Mouse (Mus musculus): Measurements from ENCODE around the gene 2510009E07Rik. TPM values are rescaled to one million over a fixed set of nuclear protein-coding genes. Genes with fewer than 3 reads are reported as not detected.
"Not testable (repeated sequence)": the region's sequence is repeated elsewhere in the genome, so short reads cannot be mapped to it uniquely, and the experiment has no call there.

The 2510009E07Rik gene
- polyA plus RNA-seq, 1 experiment from 2014 or later, result 14.5 TPM

DNA sequence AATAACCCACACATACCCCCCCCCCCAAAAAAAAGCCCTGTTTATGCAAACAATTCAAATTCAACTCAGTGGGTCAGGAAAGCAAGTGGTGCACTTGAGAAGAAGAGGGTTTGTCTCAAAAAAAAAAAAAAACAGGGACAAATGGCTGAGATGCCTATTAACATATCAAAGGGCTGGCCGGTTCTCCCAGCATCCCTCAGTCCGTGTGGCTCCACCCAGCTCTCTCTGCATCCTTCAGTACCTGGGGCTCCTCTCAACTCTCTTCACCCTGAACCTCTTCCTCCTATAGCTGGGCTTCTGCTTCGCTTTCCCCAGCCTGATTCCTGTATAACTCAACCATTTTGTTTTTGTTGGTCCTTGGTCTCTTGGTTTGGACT, 7.8 kb upstream of the 2510009E07Rik start:
- H3K4me1 ChIP-seq, result 0 out of 2 replicates have a peak, but pooled peaks cover 4% of the 10 kb centered on the region
- H3K27ac ChIP-seq, result no peak overlapping the region
- no peak for DNase-seq (ENCODE audit: low spot score)
- no peaks in the 10 kb centered on the region for H3K36me3 ChIP-seq
- no peak overlapping the region for H3K4me3 ChIP-seq
- no peaks in the 10 kb centered on the region for H3K27me3 ChIP-seq (ENCODE audit: insufficient read depth, poor library complexity, severe bottlenecking)
- WGBS, result 18% methylated on average over 3 of the region's 3 CpGs
- H3K9me3 ChIP-seq, result 0 out of 2 replicates have a peak, but pooled peaks cover 6% of the 10 kb centered on the region

- H3K4me3 ChIP-seq, result no peak overlapping the region
- H3K4me1 ChIP-seq, result 0 out of 2 replicates have a peak, but pooled peaks cover 4% of the 10 kb centered on the region
- WGBS, result 36% methylated on average over 10 of the region's 10 CpGs
- 0 out of 2 replicates have a peak, but pooled peaks cover 6% of the 10 kb centered on the region for H3K9me3 ChIP-seq
- no peak overlapping the region for H3K27ac ChIP-seq
- H3K36me3 ChIP-seq, result no peaks in the 10 kb centered on the region
- H3K27me3 ChIP-seq (ENCODE audit: insufficient read depth, poor library complexity, severe bottlenecking), result no peaks in the 10 kb centered on the region
- DNase-seq (ENCODE audit: low spot score), result peak; percentile 71
These were observed 7.3 kb upstream of the 2510009E07Rik start for GRCm38 (mm10) chr16:21701611-21702313.

GRCm38 (mm10) chr16:21698136-21698535, 3.7 kb upstream of the 2510009E07Rik start:
- 56% methylated on average over 3 of the region's 3 CpGs for WGBS
- Histone ChIP-seq H3K36me3 (no peaks in the 10 kb centered on the region), H3K27me3 (ENCODE audit: insufficient read depth, poor library complexity, severe bottlenecking) (no peaks in the 10 kb centered on the region), H3K4me1 (peaks cover 15% of the 10 kb centered on the region), H3K4me3 (no peak overlapping the region), H3K9me3 (0 out of 2 replicates have a peak, but pooled peaks cover 6% of the 10 kb centered on the region), H3K27ac (no peak overlapping the region)
- DNase-seq (ENCODE audit: low spot score), result peak; percentile 63

- H3K4me3 ChIP-seq, result no peak overlapping the region
- H3K9me3 ChIP-seq, result 0 out of 2 replicates have a peak, but pooled peaks cover 6% of the 10 kb centered on the region
- no peak overlapping the region for H3K27ac ChIP-seq
- WGBS, result 68% methylated on average over 9 of the region's 9 CpGs
- peaks cover 25% of the 10 kb centered on the region for H3K4me1 ChIP-seq
- no peaks in the 10 kb centered on the region for H3K36me3 ChIP-seq
- DNase-seq (ENCODE audit: low spot score), result peak; percentile 66
- no peaks in the 10 kb centered on the region for H3K27me3 ChIP-seq (ENCODE audit: insufficient read depth, poor library complexity, severe bottlenecking)
These were observed 2.5 kb upstream of the 2510009E07Rik start for GRCm38 (mm10) chr16:21696946-21697345.

DNA sequence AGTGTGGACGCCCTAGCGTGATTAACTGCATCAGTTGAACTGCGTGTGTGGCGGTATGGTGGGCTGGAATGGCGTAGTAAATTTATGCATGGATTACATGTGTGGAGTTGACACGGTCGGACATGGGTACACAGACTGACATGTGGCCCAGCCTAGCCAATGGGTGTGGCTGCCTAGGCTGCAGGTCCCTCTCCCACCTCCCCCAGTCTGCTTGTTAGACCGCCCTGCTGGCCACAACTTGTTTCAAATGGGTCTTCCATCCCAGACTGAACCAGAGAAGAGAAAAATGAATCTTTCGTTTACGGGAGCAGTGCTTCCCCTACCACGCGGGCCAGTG, 745 bp upstream of the 2510009E07Rik start:
- peak; percentile 76 for DNase-seq (ENCODE audit: low spot score)
- no peaks in the 10 kb centered on the region for H3K27me3 ChIP-seq (ENCODE audit: insufficient read depth, poor library complexity, severe bottlenecking)
- H3K4me1 ChIP-seq, result peaks cover 31% of the 10 kb centered on the region
- H3K36me3 ChIP-seq, result no peaks in the 10 kb centered on the region
- H3K27ac ChIP-seq, result peak overlapping the region; percentile 96
- H3K4me3 ChIP-seq, result peak overlapping the region; percentile 90
- 2% methylated on average over 12 of the region's 12 CpGs for WGBS
- H3K9me3 ChIP-seq, result no peaks in the 10 kb centered on the region

GRCm38 (mm10) chr16:21693981-21694462, 443 bp downstream of the 2510009E07Rik start:
- H3K36me3 ChIP-seq, result no peaks in the 10 kb centered on the region
- peak overlapping the region; percentile 90 for H3K4me3 ChIP-seq
- under 1% methylated on average over 45 of the region's 45 CpGs for WGBS
- H3K9me3 ChIP-seq, result no peaks in the 10 kb centered on the region
- H3K4me1 ChIP-seq, result peaks cover 42% of the 10 kb centered on the region
- H3K27me3 ChIP-seq (ENCODE audit: insufficient read depth, poor library complexity, severe bottlenecking), result no peaks in the 10 kb centered on the region
- peak; percentile 81 for DNase-seq (ENCODE audit: low spot score)
- peak overlapping the region; percentile 96 for H3K27ac ChIP-seq

GRCm38 (mm10) chr16:21690216-21690755, 4.2 kb downstream of the 2510009E07Rik start:
- Histone ChIP-seq H3K36me3 (no peaks in the 10 kb centered on the region), H3K4me1 (peaks cover 43% of the 10 kb centered on the region), H3K4me3 (no peak overlapping the region), H3K9me3 (no peaks in the 10 kb centered on the region), H3K27me3 (ENCODE audit: insufficient read depth, poor library complexity, severe bottlenecking) (no peaks in the 10 kb centered on the region), H3K27ac (no peak overlapping the region)
- no peak for DNase-seq (ENCODE audit: low spot score)
- 38% methylated on average over 5 of the region's 5 CpGs for WGBS

DNA sequence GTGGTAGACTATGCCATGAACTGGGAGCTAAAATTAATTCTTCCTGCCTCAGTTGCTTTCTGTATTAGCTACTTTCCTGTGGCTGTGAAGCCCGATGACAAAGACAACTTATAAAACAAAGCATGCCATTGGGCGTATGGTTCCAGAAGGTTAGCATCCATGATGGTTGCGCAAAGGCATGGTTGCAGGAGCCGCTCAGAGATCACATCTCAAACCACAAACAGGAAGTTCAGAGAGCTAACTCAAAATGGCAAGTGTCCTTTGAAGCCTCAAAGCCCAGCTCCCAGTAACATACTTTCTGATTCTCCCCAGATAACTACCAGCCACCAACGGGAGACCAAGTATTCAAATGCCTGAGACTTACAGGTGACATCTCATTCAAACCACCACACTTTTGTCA, 5.3 kb downstream of the 2510009E07Rik start:
- WGBS, result 78% methylated on average over 5 of the region's 5 CpGs
- no peak overlapping the region for H3K27ac ChIP-seq
- H3K9me3 ChIP-seq, result no peaks in the 10 kb centered on the region
- no peak overlapping the region for H3K4me3 ChIP-seq
- no peaks in the 10 kb centered on the region for H3K27me3 ChIP-seq (ENCODE audit: insufficient read depth, poor library complexity, severe bottlenecking)
- H3K36me3 ChIP-seq, result no peaks in the 10 kb centered on the region
- no peak for DNase-seq (ENCODE audit: low spot score)
- peaks cover 35% of the 10 kb centered on the region for H3K4me1 ChIP-seq

DNA sequence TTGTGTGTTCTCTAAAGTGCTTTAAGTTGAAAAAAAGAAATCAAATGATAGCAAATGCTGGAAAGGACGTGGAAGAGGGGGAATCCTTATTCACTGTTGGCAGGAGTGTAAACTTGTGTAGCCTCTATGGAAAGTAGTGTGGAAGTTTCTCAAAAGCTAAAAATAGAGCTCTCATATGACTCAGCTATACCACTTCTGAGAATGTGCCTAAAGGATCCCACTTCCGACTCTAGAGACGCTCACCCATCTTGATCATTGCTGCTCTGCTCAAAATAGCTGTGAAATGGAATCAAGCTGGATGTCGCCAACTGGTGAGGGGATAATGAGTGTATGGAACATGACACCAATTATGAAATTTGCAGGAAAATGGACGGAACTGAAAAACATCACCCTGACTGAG, 7.1 kb downstream of the 2510009E07Rik start:
- H3K36me3 ChIP-seq, result peaks cover 6% of the 10 kb centered on the region; the same call in 1 of the 2 replicates
- H3K9me3 ChIP-seq, result no peaks in the 10 kb centered on the region
- no peaks in the 10 kb centered on the region for H3K27me3 ChIP-seq (ENCODE audit: insufficient read depth, poor library complexity, severe bottlenecking)
- 56% methylated on average over 5 of the region's 5 CpGs for WGBS
- no peak for DNase-seq (ENCODE audit: low spot score)
- no peak overlapping the region for H3K27ac ChIP-seq
- no peak overlapping the region for H3K4me3 ChIP-seq
- H3K4me1 ChIP-seq, result peaks cover 28% of the 10 kb centered on the region

GRCm38 (mm10) chr16:21676791-21677190, 17.7 kb downstream of the 2510009E07Rik start:
- H3K9me3 ChIP-seq, result no peaks in the 10 kb centered on the region
- no peaks in the 10 kb centered on the region for H3K27me3 ChIP-seq (ENCODE audit: insufficient read depth, poor library complexity, severe bottlenecking)
- H3K27ac ChIP-seq, result no peak overlapping the region
- 78% methylated on average over 7 of the region's 7 CpGs for WGBS
- peaks cover 16% of the 10 kb centered on the region; the same call in 1 of the 2 replicates for H3K36me3 ChIP-seq
- no peak overlapping the region for H3K4me3 ChIP-seq
- no peak for DNase-seq (ENCODE audit: low spot score)
- H3K4me1 ChIP-seq, result no peaks in the 10 kb centered on the region

DNA sequence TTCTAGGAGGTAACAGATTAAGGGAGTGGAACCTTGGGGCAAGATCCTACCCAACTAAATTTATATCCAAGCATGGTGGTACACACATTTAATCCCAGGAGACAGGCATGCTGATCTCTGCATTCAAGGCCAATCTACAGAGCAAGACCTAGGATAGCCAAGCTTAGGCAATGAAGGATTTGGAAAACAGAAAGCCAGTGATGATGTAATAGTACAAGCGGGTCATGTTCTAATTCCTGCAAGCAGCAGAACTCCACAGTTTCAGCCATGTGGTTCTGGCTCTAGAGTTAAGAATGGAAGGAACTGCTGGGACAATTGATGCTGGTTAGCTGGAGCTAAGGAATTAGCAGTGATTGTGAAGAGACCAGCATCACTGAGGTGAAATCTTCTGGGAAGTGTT, 20.8 kb downstream of the 2510009E07Rik start:
- peaks cover 16% of the 10 kb centered on the region; the same call in 1 of the 2 replicates for H3K36me3 ChIP-seq
- 94% methylated on average over 1 of the region's 1 CpGs for WGBS
- not testable (repeated sequence) for H3K4me1 ChIP-seq; DNase-seq (ENCODE audit: low spot score); H3K9me3 ChIP-seq; H3K4me3 ChIP-seq; H3K27me3 ChIP-seq (ENCODE audit: insufficient read depth, poor library complexity, severe bottlenecking); H3K27ac ChIP-seq

DNA sequence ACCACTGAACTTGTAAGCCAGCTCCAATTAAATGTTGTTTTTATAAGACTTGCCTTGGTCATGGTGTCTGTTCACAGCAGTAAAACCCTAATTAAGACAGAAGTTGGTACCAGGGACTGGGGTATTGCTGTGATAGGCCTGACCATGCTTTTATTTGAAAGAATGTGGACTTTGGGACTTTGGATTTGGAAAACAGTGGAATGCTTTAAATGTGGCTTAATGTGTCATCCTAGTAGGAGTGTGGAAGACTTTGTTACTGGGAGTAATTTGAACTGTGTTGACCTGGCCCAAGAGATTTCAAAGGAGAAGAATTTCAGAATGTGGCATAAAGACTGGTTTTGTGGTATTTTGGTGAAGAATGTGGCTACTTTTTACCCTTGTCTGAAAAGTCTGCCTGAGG, 21.4 kb downstream of the 2510009E07Rik start:
- DNase-seq (ENCODE audit: low spot score); H3K27ac ChIP-seq; H3K4me3 ChIP-seq; H3K4me1 ChIP-seq; H3K27me3 ChIP-seq (ENCODE audit: insufficient read depth, poor library complexity, severe bottlenecking); H3K9me3 ChIP-seq: not testable (repeated sequence)
- peaks cover 18% of the 10 kb centered on the region; the same call in 1 of the 2 replicates for H3K36me3 ChIP-seq

- no peaks in the 10 kb centered on the region for H3K27me3 ChIP-seq (ENCODE audit: insufficient read depth, poor library complexity, severe bottlenecking)
- peaks cover 13% of the 10 kb centered on the region; the same call in 1 of the 2 replicates for H3K36me3 ChIP-seq
- H3K27ac ChIP-seq, result no peak overlapping the region
- WGBS, result 75% methylated on average over 4 of the region's 4 CpGs
- H3K9me3 ChIP-seq, result no peaks in the 10 kb centered on the region; the same call in 1 of the 2 replicates
- no peak overlapping the region for H3K4me3 ChIP-seq
- no peak for DNase-seq (ENCODE audit: low spot score)
- H3K4me1 ChIP-seq, result no peaks in the 10 kb centered on the region
These were observed 22.6 kb downstream of the 2510009E07Rik start for GRCm38 (mm10) chr16:21671878-21672277.
